Mouse (Mus musculus) megakaryocyte progenitor cell, adult 5-6 weeks (primary cell): Measurements from ENCODE around the gene Rnf146. TPM values are rescaled to one million over a fixed set of nuclear protein-coding genes. Genes with fewer than 3 reads are reported as not detected.

Experiments used
- ATAC-seq: replicated peaks from 2 replicates; pipeline ENCODE4 v1.8.0; 2016; ENCODE audit warnings: mild to moderate bottlenecking, moderate TSS enrichment, inconsistent platforms; ENCODE audit not compliant: poor library complexity
- total RNA-seq, 2 experiments: library from RNA; stranded (forward) in 1 of 2; stranded (reverse) in 1 of 2; fragments of 157-497, 149-512 nt in 1 of 2; fragments of 200-1000 nt in 1 of 2; gene quantifications; 2 replicates each; pipeline versions ENCODE4 v1.2.3 to v1.2.4; 2015 to 2017

The Rnf146 gene
- total RNA-seq (2015) = 31.0 and 34.3 TPM in 2 replicates
- total RNA-seq (2017) = 57.5 and 61.9 TPM in 2 replicates

GRCm38 (mm10) chr10:29362197-29362900, at the start of gene Rnf146:
TSS of gene Rnf146 (minus strand) at chr10:29362442.
- no peak for ATAC-seq

- no peak for ATAC-seq
Measured at GRCm38 (mm10) chr10:29402656-29403268, 40.5 kb upstream of the Rnf146 start.

GRCm38 (mm10) chr10:29394890-29395289, 32.6 kb upstream of the Rnf146 start:
- ATAC-seq = peak; percentile 88

GRCm38 (mm10) chr10:29381558-29381957, 19.3 kb upstream of the Rnf146 start:
- ATAC-seq = no peak

GRCm38 (mm10) chr10:29374065-29374464, 11.8 kb upstream of the Rnf146 start:
- ATAC-seq = no peak

- peak; percentile 74 for ATAC-seq
Measured at GRCm38 (mm10) chr10:29361464-29362196, 612 bp downstream of the Rnf146 start.

GRCm38 (mm10) chr10:29361095-29361463, 1.2 kb downstream of the Rnf146 start:
- ATAC-seq = peak; percentile 50

GRCm38 (mm10) chr10:29354183-29354582, 8.1 kb downstream of the Rnf146 start:
- no peak for ATAC-seq

- no peak; the same call in 1 of the 2 replicates for ATAC-seq
Measured at GRCm38 (mm10) chr10:29352575-29352974, 9.7 kb downstream of the Rnf146 start.

GRCm38 (mm10) chr10:29351420-29351819, 10.8 kb downstream of the Rnf146 start:
- ATAC-seq = no peak

GRCm38 (mm10) chr10:29346638-29347037, 15.6 kb downstream of the Rnf146 start:
- ATAC-seq = no peak

- ATAC-seq = no peak
Measured at GRCm38 (mm10) chr10:29344232-29344631, 18.0 kb downstream of the Rnf146 start.

- ATAC-seq = peak; percentile 99
Measured at GRCm38 (mm10) chr10:29338355-29339056, 23.7 kb downstream of the Rnf146 start.

- ATAC-seq = no peak
Measured at GRCm38 (mm10) chr10:29333836-29334235, 28.4 kb downstream of the Rnf146 start.

GRCm38 (mm10) chr10:29324817-29325216, 37.4 kb downstream of the Rnf146 start:
- no peak for ATAC-seq

- ATAC-seq = no peak
Measured at GRCm38 (mm10) chr10:29313905-29314304, 48.3 kb downstream of the Rnf146 start.

- peak; percentile 95 for ATAC-seq
Measured at GRCm38 (mm10) chr10:29313064-29313638, 49.1 kb downstream of the Rnf146 start, which contains the start of gene Echdc1. TSS of gene Echdc1 (plus strand) at chr10:29313166.

GRCm38 (mm10) chr10:29311480-29312219, 50.6 kb downstream of the Rnf146 start:
- ATAC-seq = no peak

GRCm38 (mm10) chr10:29302230-29302629, 60.0 kb downstream of the Rnf146 start:
- no peak for ATAC-seq
